Mouse (Mus musculus): Measurements from ENCODE around the gene Hamp.

GRCm38 (mm10) chr7:30964366-30964765 lies 20.5 kb upstream of the Hamp start:
- TF ChIP-seq CTCF (IDR thresholded peaks at IDR 0.05; ENCODE audit: low read depth) (no peak), EP300 (IDR thresholded peaks at IDR 0.05; ENCODE audit: low read depth) (no peak)
